Mouse (Mus musculus): Measurements from ENCODE around the gene Alkbh2. TPM values are rescaled to one million over a fixed set of nuclear protein-coding genes. Genes with fewer than 3 reads are reported as not detected.

Gene Alkbh2
- 5.6 and 5.8 TPM in 2 replicates for polyA plus RNA-seq (2015; fragmentation: Nextera tagmentation; extraction: Ambion mirVana)

DNA sequence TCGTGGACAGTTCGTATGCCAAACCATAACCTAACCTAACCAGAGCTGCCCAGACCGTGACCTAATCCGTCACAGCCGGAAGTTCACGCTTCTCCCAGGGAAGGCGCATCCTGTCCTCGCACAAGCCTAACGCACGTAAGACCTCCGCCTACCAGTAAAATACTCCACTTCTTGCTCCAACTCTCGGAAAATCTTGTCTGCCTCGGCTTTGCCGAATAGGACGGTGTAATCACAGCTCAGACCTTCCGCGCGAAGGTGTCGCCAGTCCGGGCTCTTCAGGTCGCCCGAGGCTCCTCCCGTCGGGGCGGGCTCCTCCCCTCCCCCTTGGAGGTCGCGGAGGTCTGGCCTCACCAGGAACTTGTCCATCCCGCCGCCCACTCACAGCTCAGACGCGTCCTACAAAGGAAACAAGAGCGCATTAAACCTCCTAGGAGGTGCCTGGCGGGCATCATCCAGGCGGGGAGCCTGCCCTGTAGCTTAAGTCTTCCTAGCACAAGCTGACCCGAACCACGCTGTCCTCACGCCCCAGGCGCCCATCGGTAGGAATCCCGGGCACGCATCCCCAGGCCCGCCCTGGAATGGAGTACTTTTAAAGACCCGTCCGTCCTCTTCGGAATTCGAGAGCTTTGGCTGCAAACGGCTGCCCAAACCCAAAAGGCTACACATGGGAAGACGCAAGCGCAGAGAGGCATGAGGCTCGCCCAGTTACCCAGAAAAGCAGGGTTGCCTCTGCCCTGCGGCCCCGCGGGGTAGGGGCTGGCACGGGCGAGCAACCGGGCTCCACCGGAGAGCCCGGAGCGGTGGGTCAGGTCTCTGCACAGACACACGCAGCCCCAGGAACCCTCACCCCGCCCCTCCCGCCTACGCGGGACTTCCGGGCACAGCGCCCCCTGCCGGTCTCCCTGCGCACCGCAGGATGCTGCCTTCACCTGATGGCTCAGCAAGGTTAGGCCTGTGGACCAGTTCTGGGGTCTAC is at the start of gene Alkbh2:
Alkbh2 (minus strand) TSS at position 845 of the 976 bp plus-strand sequence.

GRCm38 (mm10) chr5:114146028-114146888 is 18.2 kb upstream of the Alkbh2 start, which contains the start of gene Acacb:
TSS of gene Acacb (plus strand) at chr5:114146535.

DNA sequence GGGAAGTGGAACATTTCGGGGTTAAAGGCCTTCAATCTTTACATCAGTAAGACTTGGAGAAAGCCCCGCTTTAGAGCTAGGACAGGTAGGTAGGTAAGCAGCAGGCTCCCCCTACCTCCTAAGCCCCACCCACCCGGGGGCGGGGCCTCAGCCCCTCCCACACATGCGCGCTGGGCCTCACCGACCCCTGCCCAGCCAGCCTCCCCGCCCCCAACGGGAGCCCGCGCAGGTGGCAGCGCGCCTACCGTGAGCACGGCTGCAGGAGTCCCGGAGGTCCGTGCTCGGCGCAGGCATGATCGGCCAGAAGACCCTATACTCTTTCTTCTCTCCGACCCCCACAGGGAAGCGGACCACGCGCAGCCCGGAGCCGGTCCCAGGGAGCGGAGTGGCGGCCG is 2.2 kb upstream of the Alkbh2 start, which contains the start of gene Ung:
Ung (plus strand) TSS at position 176 of the 395 bp plus-strand sequence.

GRCm38 (mm10) chr5:114091057-114091807 is 36.8 kb downstream of the Alkbh2 start, which contains the start of gene Svop:
TSS of gene Svop (minus strand) at chr5:114091570.

Other genes starting within 250 kb of the Alkbh2 start
- 46.1 and 52.4 TPM in 2 replicates for gene Coro1c, start 219.5 kb downstream of the Alkbh2 start, polyA plus RNA-seq (2015; fragmentation: Nextera tagmentation; extraction: Ambion mirVana)
- 7.0 and 7.7 TPM in 2 replicates for gene Ssh1, start 134.3 kb downstream of the Alkbh2 start, polyA plus RNA-seq (2015; fragmentation: Nextera tagmentation; extraction: Ambion mirVana)
- not detected in 2 replicates for gene Dao, start 124.5 kb downstream of the Alkbh2 start, polyA plus RNA-seq (2015; fragmentation: Nextera tagmentation; extraction: Ambion mirVana)
- gene Usp30, start 62.8 kb downstream of the Alkbh2 start, polyA plus RNA-seq (2015; fragmentation: Nextera tagmentation; extraction: Ambion mirVana), result 3.7 and 4.1 TPM in 2 replicates
- not detected in 2 replicates for gene Svop, start 36.6 kb downstream of the Alkbh2 start, polyA plus RNA-seq (2015; fragmentation: Nextera tagmentation; extraction: Ambion mirVana)
- 22.5 and 25.8 TPM in 2 replicates for gene Ung, start 2.2 kb upstream of the Alkbh2 start, polyA plus RNA-seq (2015; fragmentation: Nextera tagmentation; extraction: Ambion mirVana)
- gene Acacb, start 18.3 kb upstream of the Alkbh2 start, polyA plus RNA-seq (2015; fragmentation: Nextera tagmentation; extraction: Ambion mirVana), result 1.1 and 1.9 TPM in 2 replicates
- gene Foxn4, start 145.6 kb upstream of the Alkbh2 start, polyA plus RNA-seq (2015; fragmentation: Nextera tagmentation; extraction: Ambion mirVana), result 0.05 TPM in 1 of 2 replicates, not detected in the other
- 1.5 and 2.0 TPM in 2 replicates for gene Myo1h, start 160.9 kb upstream of the Alkbh2 start, polyA plus RNA-seq (2015; fragmentation: Nextera tagmentation; extraction: Ambion mirVana)

Data from spleen, postnatal 0 days (tissue).